Mouse (Mus musculus) common myeloid progenitor, adult 5-6 weeks (primary cell): ENCODE results near the gene Pfas. TPM values are rescaled to one million over a fixed set of nuclear protein-coding genes. Genes with fewer than 3 reads are reported as not detected.

Experiments used
- ATAC-seq: replicated peaks from 2 replicates; pipeline ENCODE4 v1.8.0; 2016; ENCODE audit warnings: low read depth, mild to moderate bottlenecking, moderate TSS enrichment, inconsistent platforms; ENCODE audit not compliant: poor library complexity, severe bottlenecking
- total RNA-seq: library from RNA; stranded (forward); fragments of 200-1000, 187-1606 nt; gene quantifications from 2 replicates; pipeline ENCODE4 v1.2.3, GENCODE M21; 2017

The Pfas gene
- total RNA-seq, result 50.5 and 57.2 TPM in 2 replicates

DNA sequence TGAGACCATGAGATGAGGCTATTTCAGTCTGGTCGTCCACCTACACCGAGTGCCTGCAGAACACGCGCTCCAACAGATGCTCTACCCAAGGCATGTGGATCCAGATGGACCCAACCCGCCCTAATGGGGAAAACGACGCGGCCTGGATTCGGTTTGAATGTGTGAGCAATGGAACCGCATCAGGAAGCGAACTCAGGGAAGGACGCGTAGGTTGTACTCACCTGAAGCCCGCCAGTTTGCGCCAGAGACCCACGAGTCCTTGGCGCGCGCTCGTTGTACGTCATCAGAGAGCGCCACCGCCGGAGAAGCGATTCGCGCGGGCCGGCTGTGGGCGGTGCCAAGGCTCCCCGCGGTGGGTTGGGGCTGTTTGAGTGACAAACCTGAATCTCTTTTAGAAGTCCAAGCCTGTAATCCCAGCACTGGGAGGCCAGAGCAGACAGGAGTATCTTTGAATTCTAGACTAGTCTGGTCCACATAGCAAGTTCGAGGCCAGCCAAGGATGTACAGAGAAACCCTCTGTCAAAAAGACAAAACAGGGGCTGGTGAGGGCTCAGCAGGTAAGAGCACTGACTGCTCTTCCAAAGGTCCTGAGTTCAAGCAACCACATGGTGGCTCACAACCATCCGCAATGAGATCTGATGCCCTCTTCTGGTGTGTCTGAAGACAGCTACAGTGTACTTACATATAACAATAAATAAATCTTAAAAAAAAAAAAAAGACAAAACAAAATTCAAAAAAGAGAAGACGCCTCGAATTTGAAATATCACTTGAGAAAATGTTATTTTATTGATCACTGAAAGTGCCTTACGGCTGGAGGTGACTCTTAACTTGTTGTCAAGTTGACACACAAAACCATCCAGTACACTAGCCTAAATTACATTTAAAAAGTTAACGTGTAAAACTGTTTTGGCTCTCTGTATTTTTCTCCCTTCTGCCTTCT lies at the start of gene Pfas:
TSS of gene Pfas (minus strand) at position 279 of the 940 bp plus-strand sequence.
- peak; percentile 89 for ATAC-seq

DNA sequence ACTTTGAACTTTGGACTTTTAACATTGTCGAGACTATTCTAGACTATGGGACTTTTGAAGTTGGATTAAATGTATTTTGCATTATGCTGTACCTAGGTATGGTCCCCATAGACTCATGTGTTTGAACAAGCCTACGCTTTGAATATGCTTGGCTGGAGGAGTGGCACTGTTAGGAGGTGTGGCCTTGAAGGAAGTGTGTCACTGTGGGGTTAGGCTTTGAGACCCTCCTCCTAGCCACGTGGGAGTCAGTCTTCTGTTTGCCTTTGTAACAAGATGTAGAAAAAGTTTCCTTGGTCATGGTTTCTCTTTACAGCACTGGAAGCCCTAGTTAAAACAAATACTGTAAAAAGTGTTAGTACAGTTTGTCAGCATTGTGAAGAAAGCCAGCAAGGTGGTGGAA lies 45.6 kb upstream of the Pfas start:
- 0 out of 2 replicates have a peak, but pooled peaks have one; percentile 33 for ATAC-seq

DNA sequence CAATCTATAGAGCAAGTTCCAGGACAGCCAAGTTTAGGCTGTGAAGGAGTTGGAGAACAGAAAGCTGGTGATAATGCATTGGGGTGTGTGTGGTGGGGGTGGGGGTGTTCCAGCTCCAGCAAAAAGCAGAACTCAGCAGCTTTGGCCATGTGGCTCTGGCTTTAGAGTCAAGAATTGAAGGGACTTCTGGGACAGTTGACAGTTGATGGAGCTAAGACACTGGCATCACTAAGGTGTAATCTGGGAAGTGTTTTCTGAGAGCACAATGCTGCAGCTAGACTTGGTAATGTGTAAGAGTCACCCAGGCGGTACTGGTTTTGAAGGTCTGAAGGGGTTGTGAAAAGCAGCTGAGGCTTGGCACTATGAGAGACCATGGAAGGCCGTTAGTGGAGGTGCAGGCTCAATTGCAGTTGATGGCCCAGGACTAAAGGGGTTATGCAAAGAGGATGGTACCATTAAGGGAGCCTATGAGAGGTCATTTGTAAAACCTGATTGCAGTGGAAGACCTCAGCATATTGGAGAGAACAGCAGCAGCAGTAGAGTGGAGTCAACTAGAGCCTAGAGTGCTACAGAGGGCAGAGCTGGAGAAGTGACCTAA lies 44.7 kb upstream of the Pfas start:
- no peak for ATAC-seq

DNA sequence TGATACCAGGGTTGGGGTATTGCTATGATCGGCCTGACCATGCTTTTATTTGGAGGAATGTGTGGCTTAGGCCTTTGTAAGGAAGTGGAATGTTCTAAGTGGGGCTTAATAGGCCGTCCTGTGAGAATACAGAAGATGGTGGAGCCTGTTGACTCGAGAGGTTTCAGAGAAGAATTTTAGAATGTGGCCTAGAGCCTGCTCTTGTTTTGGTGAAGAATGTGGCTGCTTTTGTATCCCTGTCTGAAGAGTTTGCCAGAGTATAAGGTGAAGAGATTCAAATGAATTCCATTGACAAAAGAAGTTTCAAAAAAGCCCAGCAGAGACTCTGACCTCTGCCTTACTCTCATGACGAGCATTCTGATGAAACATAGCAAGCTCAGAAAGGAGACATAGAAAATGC lies 43.5 kb upstream of the Pfas start:
- no peak for ATAC-seq

DNA sequence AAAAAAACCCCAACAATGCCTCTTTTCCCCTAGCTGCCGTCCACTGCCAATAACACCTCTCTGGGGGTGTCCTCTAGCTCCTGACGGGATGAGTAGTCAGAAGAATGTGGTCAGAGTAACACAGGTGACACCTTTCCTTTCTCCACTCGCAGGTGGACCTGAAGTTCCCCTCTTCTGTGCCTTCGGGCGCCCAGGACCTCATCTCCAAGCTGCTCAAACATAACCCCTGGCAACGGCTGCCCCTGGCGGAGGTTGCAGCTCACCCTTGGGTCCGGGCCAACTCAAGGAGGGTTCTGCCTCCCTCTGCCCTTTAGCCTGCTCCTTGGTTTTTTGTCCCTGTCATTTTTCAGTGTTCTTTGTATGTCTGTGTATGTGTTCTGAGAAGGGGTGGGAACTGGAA lies 42.5 kb upstream of the Pfas start:
- ATAC-seq, result no peak

DNA sequence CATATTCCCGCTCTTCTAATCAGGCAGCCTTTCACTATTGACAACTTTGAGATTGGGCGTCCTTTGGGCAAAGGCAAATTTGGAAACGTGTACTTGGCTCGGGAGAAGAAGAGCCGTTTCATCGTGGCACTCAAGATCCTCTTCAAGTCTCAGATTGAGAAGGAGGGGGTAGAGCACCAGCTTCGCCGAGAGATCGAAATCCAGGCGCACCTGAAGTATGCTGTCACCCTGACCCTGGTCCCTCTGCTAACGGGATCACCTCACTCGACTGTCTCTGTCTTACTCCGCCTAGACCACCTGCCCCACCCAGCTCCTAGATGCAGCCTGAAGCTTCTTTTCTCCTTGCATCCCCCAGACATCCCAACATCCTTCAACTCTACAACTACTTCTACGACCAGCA lies 39.9 kb upstream of the Pfas start:
- ATAC-seq, result no peak

DNA sequence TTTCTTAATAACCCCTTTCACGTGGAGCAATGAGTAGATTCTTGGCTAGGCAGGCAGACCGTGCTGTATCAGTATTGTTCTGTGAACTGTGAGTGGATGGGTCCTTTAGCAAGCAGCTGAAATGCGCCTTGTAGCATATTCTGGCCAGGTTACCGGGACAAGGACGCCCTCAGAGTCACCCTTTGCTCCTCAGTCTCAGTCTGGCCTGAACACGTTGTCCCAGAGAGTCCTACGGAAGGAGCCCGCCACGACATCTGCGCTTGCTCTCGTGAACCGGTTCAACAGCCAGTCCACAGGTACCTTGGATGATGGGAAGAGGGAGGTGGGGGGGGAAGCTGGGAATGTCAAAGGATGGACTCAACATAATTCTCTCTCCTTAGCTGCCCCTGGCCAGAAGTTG lies 39.3 kb upstream of the Pfas start:
- ATAC-seq, result no peak

DNA sequence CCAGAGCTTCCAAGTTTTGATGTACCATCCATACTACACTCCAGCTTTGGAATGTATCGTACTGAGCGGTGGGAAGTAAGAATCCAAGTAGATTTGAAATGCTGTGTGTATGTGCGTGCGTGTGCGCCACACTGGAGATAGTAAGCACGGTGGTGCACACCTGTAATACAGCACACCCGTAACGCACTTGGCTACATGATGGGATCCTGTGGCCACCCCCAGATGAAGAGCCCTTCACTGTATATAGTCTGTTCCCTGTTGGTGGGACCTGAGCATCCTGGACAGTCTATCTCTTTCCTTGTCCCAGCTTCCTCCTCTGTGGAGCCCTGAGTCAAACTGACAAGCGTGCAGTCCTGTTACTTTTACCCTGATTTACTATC lies 38.1 kb upstream of the Pfas start:
- no peak for ATAC-seq

DNA sequence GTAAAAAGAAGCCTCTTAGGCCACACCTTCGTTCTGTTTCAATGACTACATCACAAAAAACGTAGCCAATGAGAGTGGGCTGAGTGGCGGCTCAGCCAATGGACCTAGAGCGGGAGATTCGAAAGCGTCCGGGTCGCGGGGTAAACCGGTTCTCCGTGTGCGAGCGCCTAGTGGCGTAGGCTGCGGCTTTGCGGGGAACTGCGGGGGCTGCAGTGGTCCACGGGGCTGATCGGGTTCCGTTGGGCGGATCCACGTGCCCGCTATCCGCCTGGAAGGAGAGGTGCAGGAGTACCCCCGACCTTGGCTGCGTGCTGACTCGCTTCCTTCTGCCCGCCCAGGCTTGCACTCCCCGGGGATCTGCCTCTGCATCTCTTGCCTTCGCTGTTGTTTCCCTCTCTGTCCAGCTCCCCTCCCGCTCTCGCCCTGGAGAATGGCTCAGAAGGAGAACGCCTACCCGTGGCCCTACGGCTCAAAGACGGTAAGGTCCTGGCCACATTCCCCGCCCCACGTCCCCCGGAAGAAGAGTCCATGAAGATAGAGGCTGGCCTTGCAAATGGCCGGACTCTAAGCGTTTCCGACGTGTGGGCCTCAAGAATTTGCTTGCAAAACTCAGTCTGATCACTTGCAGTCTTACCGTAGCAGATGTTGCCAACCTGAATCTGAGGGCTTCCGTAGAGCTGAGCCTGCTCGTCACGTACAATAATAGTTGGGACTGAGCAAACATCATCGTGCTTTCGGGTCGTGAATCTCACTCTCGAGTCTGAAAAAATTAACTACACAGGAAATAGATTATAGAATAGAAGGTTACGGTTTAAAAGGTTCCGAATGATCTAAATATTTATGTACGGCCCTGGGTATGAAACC lies 37.5 kb upstream of the Pfas start, which contains the start of gene Aurkb:
TSS of gene Aurkb (plus strand) at position 117 of the 864 bp plus-strand sequence.
- peak; percentile 75 for ATAC-seq

DNA sequence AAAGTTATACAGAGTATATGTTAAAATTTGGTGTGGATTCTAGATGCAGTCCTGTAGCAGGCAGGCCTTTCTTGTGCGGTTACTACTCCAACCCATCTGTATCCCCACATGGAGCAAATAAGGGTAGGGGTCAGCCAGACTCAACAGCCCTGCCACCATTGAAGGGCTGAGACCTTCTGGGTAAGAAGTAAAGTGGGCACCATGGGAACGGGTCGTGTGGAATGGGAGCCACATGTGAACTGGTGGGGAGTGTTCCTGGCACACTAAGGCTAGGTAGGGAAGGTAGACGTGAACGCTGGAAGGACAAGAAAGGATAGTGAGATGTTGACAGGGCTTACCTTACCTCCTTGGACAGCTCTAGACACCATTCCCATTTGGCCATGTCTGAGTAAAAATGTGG lies 29.9 kb upstream of the Pfas start:
- no peak for ATAC-seq

DNA sequence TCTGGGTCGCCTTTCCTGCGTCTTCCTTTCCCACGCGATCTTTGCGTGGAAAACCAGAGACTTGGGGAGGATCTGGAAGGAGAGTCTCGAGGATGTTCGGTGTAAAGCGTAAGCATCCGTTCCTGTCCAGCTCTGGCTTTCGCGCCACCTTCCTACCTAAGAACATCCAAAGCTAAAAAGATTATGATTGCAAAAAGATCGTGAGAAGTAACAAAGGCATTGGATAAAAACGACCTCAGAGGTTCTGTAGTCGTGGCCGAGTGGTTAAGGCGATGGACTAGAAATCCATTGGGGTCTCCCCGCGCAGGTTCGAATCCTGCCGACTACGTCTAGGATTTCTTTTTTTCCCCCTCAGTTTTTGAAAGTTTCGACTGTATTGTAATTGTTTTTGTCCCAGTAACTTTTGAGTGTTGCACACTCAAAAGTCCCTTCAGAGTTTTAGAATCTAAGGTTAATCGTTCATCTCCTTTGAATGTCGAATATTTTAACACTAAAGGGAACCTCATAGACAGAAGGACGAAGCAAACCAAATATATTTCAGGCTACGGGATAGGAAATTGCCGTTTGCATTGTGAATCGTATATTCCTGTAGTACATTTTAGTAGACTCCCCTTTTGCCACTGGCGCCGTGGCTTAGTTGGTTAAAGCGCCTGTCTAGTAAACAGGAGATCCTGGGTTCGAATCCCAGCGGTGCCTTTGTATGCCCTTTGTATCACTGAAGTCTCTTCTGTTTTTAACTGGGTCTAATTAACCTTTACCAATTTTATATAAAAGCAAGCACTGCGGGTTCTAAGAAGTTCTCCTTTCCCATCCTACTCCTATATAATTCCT lies 29.2 kb upstream of the Pfas start:
- ATAC-seq, result peak; percentile 7; the same call in 1 of the 2 replicates

DNA sequence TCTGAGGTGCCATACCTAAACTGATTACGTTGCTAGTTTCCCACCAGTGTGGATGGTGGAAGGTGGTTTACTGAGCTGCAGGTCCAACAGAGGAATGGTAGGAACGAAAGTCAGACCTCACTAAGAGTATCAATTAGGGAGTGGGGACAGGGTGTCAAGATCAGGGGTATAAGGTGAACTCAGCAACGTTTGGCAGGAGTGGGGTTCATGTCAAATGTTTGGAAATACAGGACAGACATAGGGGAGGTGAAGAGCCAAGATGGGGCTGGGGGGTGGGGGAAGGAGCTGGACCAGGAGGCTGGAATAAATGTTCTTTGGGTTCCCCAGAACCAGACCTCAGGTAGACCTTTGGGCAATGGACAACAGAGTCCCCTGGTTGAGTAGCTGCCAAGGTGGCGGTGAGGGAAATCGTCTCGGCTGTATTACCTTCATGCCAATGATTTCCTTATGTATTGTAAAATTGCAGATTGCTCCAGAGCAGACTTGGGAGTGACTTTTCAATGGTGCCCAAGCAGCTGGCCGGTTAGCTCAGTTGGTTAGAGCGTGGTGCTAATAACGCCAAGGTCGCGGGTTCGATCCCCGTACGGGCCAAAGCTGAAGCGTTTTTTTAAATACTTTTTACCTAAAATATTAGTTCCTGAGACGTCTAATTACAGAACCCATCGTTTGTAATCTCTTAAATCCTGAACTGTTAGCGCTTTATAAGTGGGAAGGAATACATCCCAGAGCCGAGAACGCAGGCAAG lies 28.4 kb upstream of the Pfas start:
- no peak for ATAC-seq

DNA sequence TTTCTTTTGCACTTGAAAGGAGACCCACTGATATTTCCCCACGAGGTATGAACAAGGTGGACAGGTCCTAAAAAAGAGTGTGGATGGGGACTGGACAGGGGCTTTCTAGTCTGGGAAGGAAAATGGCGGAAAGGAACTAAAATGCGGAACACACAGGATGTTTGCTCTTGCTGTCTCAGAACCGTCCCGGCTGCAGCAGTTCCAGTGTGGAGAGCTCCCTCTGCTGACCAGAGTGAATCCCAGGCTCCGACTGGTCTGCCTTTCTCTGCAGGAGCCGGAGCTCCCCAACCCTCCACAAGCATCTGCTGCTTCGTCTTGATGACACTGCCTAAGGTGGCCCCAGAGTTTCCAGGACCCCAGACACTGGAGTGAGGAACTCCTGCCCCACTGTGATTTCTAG lies 27.6 kb upstream of the Pfas start:
- ATAC-seq, result peak; percentile 62

DNA sequence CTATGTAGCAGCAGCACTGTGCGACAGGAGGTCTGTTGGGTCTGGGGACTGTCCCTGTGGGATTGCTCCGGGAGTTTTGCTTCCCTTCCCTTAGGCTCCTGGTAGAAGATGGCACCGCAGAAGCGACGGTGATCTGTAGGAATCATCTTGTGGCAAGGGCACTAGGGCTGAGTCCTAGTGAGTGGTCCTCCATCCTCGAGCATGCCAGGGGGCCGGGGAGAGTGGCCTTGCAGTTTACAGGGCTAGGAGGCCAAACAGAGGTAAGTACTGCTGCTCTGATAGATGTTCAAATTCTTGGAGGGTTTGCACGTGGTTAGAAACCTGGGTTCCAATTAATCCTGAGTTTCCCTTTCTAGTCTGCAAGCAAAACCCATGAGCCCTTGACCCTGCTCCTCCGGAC lies 27.2 kb upstream of the Pfas start:
- no peak for ATAC-seq

DNA sequence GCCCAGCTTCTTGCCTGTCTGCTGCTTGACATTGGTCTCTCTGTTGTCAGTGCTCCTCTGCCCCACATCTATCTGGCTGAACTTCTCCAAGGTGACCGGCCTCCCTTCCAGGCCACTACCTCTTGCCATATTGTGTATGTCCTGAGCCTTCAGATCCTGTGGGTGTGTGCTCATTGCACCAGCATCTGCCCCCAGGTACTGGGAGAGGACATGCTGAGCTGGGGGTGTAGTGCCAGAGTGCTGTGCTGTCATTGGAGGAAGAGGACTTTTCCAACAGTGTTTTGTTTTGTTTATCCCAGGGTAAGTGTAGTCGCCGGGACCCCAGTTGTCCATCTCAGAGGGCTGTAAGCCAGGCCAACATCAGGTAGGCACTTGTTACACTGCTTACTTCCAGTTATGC lies 26.3 kb upstream of the Pfas start:
- ATAC-seq, result no peak

DNA sequence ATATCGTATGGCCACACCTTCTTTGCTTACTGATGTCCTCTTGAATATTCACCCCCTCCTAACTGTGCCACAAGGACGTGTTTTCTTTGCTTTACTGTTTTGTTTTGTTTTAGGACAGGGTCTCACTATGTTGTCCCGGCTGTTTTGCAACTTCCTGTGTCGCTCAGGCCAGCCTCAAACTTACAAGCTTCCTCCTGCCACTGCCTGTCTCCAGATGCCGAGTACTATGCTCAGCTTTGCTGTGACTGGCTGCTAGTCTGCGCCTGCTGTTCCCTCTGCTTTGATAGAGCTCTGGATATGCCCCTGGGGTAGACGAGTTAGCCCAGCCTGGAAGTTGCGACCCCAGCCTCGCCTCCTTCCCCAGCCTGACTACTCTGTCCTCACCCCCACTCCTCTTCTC lies 25.3 kb upstream of the Pfas start:
- ATAC-seq, result no peak

DNA sequence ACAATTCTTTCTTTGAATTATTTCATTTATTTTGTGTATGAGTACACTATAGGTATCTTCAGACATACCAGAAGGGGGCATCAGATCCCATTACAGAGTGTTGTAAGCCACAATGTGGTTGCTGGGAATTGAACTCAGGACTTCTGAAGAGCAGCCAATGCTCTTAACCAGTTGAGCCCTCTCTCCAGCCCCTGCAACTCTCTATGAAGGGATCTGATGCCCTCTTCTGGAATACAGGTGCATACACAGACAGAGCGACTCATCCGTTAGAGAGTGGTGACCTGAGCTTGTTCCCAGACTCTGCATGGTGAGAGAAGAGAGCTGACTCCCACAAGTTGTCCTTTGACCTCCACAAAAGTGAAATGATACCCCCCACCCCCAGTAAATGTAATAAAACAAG lies 20.5 kb upstream of the Pfas start:
- ATAC-seq, result peak; percentile 76

DNA sequence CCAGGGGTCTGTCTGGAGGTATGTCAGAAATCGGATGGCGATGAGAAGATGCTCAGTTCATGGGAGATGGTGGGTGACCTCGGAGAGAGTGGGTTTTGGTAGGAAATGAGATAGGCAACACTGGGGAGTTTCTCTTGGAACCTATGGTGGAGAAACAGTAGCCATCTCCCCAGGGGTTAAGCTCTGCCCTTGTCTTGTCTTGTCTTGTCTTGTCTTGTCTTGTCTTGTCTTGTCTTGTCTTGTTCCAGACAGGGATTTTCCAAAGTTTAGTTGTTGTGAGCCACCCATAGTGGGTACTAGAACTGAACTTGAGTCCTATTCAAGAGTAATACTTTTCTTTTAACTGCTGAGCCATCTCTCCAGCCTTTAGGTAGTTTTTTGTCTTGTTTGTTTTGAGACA lies 18.3 kb upstream of the Pfas start:
- no peak for ATAC-seq

DNA sequence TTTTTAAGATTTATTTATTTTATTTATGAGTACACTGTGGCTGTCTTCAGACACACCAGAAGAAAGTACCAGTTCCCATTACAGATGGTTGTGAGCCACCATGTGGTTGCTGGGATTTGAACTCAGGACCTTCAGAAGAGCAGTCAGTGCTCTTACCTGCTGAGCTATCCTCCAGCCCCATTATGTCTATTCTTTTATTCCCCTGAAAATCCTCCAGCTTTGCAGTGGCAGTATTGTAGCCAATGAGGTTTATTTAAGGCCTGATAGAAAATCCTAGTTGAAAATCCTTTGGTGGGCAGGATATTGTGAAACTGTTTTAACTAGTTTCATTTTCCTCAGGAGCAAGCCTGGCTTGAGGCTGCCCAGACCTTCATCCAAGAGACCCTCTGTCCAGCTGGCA lies 12.4 kb upstream of the Pfas start:
- ATAC-seq, result no peak
